In the genomic region with DNA sequence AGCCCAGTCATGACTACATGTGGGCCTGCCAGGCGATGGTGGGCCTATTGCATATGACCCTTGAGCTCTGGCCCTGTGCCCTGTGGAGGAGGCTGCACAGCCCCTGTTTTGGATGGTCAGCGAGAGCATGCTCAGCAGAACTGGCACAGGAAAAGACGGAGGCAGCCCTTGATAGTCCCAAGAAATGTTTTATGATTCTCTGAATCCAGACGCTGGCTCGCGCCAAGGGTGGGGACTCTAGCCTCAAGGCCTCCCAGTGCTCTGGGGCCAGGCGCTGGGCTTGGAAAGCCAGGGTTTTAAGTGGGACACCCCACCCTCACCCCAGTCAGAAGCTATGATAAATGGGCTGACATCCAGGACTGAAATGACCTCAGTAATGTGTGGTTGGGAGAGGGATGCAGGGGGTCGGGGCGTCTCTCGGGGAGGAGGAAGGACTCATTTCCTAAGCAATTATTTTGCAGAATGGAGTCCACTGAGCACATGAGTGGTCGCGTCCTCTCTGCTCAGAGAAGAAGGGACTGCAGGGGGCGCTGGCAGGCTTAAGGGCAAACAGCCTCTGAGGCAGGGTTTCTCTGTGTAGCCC, we compare ENCODE assay signal across 9 mouse cellular contexts. TPM values are rescaled to one million over a fixed set of nuclear protein-coding genes. Genes with fewer than 3 reads are reported as not detected.
DNase-seq lines count a peak whose midpoint lies in the region; ATAC-seq and TF ChIP-seq lines count a peak whose summit lies in the region.
"Had no signal": no experiment of that assay in that cellular context is flagged by ENCODE, and none has a peak within 500 bp of the region (broad histone marks: within the 10 kb centered on the region; RNA-seq: fewer than 3 reads in every experiment).

No protein-coding gene starts in this region.

- no peak overlapping the region for H3K27ac ChIP-seq in heart, embryonic 12.5 days (ENCODE audit: poor library complexity, severe bottlenecking)
- peak overlapping the region; percentile 31; the same call in 1 of the 2 replicates for H3K27ac ChIP-seq in embryonic facial prominence, embryonic 15.5 days (replicated peaks)

- no peaks in the 10 kb centered on the region for H3K9me3 ChIP-seq in heart, embryonic 12.5 days (replicated peaks)
- H3K9me3 ChIP-seq in embryonic facial prominence, embryonic 15.5 days (replicated peaks): no peaks in the 10 kb centered on the region
- H3K9me3 ChIP-seq: megakaryocyte, embryonic 14.5 days had no signal

- no peak for TF ChIP-seq POLR2A in lung, adult 2 months (IDR thresholded peaks at IDR 0.05; ENCODE audit: borderline replicate concordance, extremely low read depth, low read depth, low read length)

- DNase-seq in heart, adult 11 months: peak; percentile 96
- DNase-seq in kidney, adult 18-20 months: peak; percentile 75
- DNase-seq in lung, adult 2 months: peak; percentile 64
- DNase-seq in thymus, adult 18-20 months: no peak

- peaks cover 81% of the 10 kb centered on the region for H3K4me1 ChIP-seq in heart, embryonic 12.5 days (replicated peaks)
- H3K4me1 ChIP-seq in embryonic facial prominence, embryonic 15.5 days: peaks cover 78% of the 10 kb centered on the region
- H3K4me1 ChIP-seq in lung, adult 2 months (ENCODE audit: control insufficient read depth, insufficient read depth, low read length): peaks cover 36% of the 10 kb centered on the region

- no peak overlapping the region for H3K4me3 ChIP-seq in heart, embryonic 12.5 days
- H3K4me3 ChIP-seq in embryonic facial prominence, embryonic 15.5 days (replicated peaks): no peak overlapping the region
- H3K4me3 ChIP-seq in lung, adult 2 months (replicated peaks; ENCODE audit: extremely low read depth, low read depth, low read length): no peak overlapping the region
- H3K4me3 ChIP-seq: megakaryocyte, embryonic 14.5 days had no signal

- no peak for ATAC-seq in heart, embryonic 12.5 days (ENCODE audit: insufficient number of reproducible peaks, low FRiP score)
- ATAC-seq in embryonic facial prominence, embryonic 15.5 days (ENCODE audit: insufficient number of reproducible peaks, low FRiP score, low TSS enrichment, low read depth): 0 out of 2 replicates have a peak, but pooled peaks have one; percentile 25
- no peak for ATAC-seq in monocyte, adult 5-6 weeks (replicated peaks; ENCODE audit: insufficient number of reproducible peaks, low FRiP score, low TSS enrichment, poor library complexity, severe bottlenecking)
- no peak for ATAC-seq in inflammation-experienced regulatory T-cells, adult 6 months

- no peaks in the 10 kb centered on the region; the same call in 1 of the 2 replicates for H3K36me3 ChIP-seq in heart, embryonic 12.5 days
- no peaks in the 10 kb centered on the region for H3K36me3 ChIP-seq in embryonic facial prominence, embryonic 15.5 days

- no peaks in the 10 kb centered on the region for H3K27me3 ChIP-seq in heart, embryonic 12.5 days (replicated peaks)
- H3K27me3 ChIP-seq in embryonic facial prominence, embryonic 15.5 days: no peaks in the 10 kb centered on the region

- peak; percentile 28; the same call in 1 of the 2 replicates for TF ChIP-seq CTCF in lung, adult 2 months (IDR thresholded peaks at IDR 0.05; ENCODE audit: insufficient read depth, low read length)

- no peak overlapping the region for H3K4me2 ChIP-seq in heart, embryonic 12.5 days
- no peak overlapping the region for H3K4me2 ChIP-seq in embryonic facial prominence, embryonic 15.5 days (replicated peaks)

- no peak overlapping the region for H3K9ac ChIP-seq in heart, embryonic 12.5 days
- H3K9ac ChIP-seq in embryonic facial prominence, embryonic 15.5 days: no peak overlapping the region

- 72% methylated on average over 13 of the region's 13 CpGs for WGBS in heart, embryonic 12.5 days
- WGBS in embryonic facial prominence, embryonic 15.5 days: 69% methylated on average over 13 of the region's 13 CpGs
- WGBS in lung, adult 2 months: 22% methylated on average over 13 of the region's 13 CpGs

RNA-seq across cellular contexts. Expression of a gene that starts 5.7 kb away (rescaled TPM):
- polyA plus RNA-seq in heart, embryonic 12.5 days (2016; fragmentation: Nextera tagmentation; extraction: Ambion mirVana): 122 and 144 TPM in 2 replicates
- polyA plus RNA-seq in embryonic facial prominence, embryonic 15.5 days (2015; fragmentation: Nextera tagmentation; extraction: Ambion mirVana): 65.5 and 74.6 TPM in 2 replicates
- 111 and 113 TPM in 2 replicates for polyA plus RNA-seq in lung, adult 2 months (2012; rRNA removed)
- 7.1 to 11.7 TPM (median 9.6 TPM) in 3 replicates for total RNA-seq in monocyte, adult 5-6 weeks (2017)
- polyA plus RNA-seq in inflammation-experienced regulatory T-cells, adult 6 months (2017; shearing (Covaris generic)): 10 to 100 TPM; 18.2 to 32.0 (median 23.3) TPM

Comparison
In these comparisons a context has a peak if more than half of its experiments do, and no peak if none do; other contexts are left out.
1. DNase-seq: peak in heart, adult 11 months (single experiment), kidney, adult 18-20 months (single experiment) and lung, adult 2 months (single experiment); none in thymus, adult 18-20 months (0 of 2).